Mouse (Mus musculus) thymus, postnatal 36 days (tissue): ENCODE results near the gene Ralgds.
"Not testable (repeated sequence)": the region's sequence is repeated elsewhere in the genome, so short reads cannot be mapped to it uniquely, and the experiment has no call there.

ENCODE experiments used
- DNase-seq, 2 experiments: peaks; one replicate each; pipeline ENCODE4 v3.0.0; 2022; ENCODE audit warnings: mixed read lengths in 2 of 2

Ralgds gene

DNA sequence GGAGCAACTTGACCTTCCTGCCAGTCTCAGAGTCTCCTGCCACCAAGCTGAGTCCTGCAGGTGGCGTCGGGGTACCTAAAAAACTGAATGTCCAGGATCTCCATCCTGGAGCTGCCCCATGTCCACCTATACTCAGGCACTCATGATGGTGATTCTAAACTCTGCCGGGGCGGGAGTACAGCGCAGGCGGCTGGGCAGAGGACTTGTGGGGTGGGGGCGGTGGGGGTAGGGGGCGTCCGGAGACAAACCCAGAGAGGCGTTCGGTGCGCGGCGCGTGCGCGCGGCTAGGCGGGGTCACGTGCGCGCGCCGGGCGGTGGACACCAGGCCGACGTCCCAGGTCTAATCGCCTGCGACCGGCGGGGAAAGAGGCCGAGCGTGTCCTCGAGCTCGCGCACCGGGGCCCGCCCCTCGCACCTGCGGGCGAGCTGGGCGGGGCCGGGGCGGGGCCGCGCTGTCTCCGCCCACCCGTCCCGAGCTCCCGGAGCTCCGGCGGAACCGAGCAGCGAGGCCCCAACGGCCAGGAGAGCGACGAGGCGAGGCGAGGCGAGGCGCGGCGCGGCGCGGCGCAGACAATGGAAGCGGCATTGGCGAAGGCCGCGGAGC is at the start of gene Ralgds:
TSS of gene Ralgds (plus strand) at position 328 of the 604 bp plus-strand sequence.
- peak; percentile 64 to 71 for DNase-seq

DNA sequence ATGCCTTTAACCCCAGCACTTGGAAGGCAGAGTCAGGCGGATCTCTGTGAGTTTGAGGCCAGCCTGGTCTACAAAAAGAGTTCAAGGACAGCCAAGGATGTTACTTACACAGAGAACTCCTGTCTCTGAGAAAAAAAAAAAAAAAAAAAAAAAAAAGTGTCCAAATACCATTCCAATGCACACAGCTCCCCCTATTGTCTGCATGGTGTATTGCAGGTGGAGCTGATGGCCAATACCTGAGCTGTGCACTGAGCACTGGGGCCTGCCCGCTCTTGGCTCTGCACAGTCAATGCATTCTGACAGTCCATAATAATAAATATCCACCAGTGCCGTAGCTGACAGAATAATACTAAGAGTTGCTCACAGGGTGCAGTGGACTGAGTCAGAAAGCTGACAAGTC is 49.0 kb upstream of the Ralgds start:
- DNase-seq: peak; percentile 65 to 68

DNA sequence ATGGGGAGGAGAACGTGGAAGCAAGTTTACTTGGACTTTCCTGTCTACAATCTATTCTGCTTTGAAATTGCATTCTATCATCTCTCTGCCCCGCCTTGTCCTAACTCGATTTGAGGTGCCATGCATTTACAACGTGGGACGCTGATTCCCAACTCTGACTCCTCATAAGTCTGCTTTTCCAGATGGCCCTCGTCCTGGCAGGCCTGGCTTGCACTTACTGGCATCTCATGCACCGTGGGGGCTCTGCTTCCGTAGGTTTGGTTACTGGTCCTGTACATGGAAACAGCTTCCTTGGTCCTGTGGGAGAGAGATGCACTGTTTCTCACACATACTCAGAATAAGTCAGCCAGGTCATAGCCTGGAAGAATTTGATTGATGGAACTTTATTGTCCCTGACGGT is 48.0 kb upstream of the Ralgds start:
- DNase-seq: no peak

DNA sequence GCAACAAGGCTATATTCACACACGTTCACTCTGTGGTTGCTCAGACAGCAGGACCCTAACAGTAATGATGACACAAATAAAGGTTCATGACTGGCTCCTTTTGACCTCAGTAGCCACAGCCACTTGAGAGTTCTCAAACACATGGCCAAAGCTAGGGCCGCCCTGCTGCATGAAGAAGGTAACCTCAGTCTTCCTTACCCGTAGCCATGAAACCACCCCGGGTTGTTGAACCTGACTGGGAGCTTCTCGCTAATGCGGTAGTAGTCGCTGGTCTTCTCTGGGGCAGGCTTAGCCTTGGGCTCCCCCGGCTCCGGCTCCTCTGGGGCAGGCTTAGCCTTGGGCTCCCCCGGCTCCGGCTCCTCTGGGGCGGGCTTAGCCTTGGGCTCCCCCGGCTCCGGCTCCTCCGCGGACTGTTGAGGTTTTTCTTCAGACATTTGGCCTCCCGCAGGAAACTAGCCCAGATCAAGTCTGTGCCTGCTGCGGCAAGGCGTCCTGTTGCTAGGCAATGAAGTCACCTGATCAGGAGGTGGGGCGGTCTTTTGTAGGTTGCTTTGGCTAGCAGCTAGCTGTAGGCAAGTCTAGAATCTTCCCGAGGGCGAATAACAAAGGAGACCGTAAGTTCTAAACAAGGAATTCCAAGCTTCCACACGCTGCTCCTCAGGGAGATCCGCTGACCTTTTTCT is 46.9 kb upstream of the Ralgds start, which contains the start of gene 1700007K13Rik:
TSS of gene 1700007K13Rik (minus strand) at position 497 of the 683 bp plus-strand sequence.
- DNase-seq: peak; percentile 48 to 66

DNA sequence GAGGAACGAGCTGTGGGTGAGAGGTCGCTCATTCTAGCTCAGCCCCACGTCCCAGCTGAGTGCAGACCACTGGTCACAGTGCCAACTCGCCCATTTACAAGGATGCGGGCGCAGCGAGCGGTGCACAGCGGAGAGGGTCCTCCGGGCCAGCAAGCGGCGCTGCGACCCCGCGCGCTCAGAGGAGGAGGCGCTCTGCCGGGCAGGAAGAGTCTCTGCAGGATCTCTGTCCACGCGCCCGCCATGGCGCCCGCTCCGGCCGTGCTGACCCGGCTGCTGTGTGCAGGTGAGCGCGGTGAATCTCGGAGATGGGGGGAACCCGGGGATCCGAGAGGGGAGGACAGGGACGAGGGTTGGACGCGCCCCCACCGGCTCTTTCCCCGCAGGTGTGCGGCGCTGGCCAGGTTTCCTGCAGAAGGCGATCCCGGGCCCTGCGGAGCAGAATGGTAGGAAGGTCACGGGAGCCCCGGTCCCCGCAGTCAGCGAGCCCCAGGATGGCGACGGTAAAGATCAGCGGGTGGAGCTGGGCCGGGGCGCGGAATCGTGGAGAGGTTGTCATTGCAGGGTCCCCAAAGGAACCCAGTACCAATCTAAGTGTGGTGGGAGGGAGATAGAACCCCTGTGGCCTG is 45.0 kb upstream of the Ralgds start, which contains the start of gene Mrps2:
TSS of gene Mrps2 (plus strand) at position 207 of the 626 bp plus-strand sequence.
- peak; percentile 79 to 81 for DNase-seq

DNA sequence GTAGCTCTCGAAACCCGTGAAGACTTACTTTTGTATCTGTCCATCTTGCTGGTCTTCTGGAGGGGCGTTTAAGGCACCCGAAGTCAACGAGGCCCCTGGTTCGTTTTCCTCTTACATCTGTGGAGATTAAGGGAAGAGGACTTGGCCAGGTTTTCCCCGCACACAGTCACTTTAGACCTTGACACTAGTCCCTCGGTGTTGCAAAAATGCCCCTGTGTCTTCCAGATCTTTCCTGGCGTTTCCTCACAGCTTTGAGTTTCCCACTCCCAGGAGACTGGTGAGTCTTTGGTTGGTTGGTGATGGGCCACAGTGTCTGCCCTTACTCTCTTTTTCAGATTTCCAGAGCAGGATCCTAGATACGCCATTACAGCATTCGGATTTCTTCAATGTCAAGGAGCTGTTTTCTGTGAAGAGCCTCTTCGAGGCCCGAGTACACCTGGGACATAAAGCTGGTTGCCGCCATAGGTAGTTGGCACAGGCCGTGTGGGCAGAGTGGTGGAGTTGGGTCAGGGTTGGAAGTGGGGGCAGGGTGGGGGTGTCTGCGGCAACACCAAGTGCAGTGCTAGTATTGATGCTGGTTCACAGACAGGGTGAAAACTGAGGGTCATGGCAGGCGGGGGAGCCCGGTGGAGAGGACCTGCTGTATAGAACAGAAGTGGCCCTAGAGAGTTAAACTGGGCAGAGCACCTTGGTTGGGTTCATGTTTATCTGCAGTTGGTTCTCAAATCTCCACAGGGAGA is 44.3 kb upstream of the Ralgds start:
- DNase-seq: no peak

DNA sequence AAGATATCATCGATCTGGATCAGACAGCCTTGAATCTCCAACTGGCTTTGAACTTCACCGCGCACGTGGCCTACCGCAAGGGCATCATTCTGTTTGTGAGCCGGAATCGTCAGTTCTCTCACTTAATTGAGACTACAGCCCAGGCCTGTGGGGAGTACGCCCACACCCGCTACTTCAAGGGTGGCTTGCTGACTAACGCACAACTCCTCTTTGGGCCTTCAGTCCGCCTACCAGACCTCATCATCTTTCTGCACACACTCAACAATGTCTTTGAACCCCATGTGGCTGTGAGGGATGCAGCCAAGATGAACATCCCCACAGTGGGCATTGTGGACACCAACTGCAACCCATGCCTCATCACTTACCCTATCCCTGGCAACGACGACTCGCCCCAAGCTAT is 43.5 kb upstream of the Ralgds start:
- no peak for DNase-seq

DNA sequence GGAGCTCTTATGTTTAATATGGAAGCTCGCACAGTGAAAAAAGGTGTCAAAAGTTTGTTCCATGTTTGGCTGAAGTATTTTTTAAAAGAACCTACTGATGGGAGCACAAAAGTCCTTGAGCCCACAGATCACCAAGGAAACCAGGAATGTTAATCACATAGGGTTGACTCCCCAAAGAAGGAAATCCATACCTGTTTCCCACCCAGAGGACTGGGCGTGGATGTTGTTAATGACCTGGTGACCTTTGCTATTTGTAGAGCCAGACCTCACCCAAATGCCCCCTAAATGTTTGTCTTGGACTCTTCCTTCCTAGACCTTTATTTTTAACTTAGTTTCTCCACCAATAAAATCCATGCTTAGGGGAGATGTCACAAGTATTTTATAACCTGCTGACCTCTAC is 42.3 kb upstream of the Ralgds start:
- DNase-seq: no peak

DNA sequence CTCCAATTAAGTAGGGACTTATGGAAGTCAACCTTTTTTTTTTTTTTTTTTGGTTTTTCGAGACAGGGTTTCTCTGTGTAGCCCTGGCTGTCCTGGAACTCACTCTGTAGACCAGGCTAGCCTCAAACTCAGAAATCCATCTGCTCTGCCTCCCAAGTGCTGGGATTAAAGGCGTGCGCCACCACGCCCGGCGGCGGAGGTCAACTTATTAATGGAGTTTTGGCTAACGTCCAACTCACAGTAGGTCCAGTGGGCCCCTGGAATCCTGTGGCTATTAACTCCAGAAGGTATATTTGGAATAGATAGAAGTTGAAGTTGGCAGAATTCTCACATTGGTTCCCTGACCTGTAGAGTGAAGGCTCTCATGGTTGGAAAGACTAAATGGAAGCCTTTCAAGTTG is 40.9 kb upstream of the Ralgds start:
- not testable (repeated sequence) for DNase-seq

DNA sequence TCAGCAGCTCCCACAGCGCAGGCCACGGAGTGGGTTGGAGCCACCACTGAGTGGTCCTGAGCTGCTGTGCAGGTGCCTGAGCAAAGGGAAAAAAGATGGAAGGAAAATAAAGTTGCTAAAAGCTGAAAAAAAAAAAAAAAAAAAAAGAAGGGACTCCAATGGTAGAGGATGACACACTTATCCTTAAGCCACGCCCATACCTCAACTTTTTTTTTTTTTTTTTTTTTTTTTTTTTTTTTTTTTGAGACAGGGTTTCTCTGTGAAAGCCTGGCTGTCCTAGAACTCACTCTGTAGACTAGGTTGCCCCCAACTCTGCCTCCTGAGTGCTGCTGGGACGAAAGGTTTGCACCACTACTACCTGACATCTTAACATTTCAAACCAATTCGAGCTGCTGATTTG is 34.9 kb upstream of the Ralgds start:
- not testable (repeated sequence) for DNase-seq

DNA sequence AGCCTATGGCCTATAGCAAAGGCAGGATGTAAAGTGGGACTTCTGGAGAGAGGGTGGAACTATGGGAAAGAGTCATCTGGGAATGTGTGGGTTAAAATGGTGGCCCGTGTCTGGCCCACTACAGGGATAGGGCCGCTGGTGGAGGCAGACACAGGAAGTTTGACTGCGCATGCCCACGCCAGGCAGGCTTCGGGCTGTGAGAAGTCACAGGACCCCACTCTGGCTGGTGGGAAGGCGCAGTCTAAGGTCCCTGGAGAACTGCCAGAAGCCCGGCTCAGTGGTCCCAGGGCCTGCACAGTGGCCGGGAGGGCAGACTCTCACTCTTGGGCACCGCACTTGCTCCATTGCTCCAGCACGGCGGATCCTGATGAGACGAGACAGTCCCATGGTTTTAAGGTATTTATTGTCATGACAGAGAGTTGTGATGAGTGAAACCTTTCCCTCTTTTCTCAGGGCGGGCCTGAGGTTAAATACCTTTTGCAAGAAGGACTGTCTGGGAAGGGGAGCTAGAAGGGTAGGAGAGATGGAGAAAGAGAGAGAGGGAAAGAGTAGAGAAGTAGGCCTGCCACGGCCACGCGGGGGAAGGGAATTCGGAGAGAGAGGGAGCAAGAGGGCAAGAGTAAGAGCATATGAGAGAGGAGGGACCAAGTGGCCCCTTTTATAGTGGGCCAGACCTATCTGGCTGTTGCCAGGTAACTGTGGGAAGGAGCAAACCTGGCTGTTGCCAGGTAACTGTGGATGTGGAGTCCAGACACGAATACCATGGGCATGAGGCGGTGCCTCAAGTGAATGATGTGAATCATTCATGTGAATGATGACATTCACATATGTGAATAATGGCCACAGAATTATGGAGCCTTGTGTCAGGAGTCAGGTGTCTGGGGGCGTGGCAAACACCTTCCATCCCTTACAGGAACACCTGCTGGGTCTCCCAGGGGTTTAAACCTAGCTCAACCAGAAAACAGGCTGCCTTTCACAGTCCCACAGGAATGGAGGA is 33.4 kb upstream of the Ralgds start:
- DNase-seq: no peak

DNA sequence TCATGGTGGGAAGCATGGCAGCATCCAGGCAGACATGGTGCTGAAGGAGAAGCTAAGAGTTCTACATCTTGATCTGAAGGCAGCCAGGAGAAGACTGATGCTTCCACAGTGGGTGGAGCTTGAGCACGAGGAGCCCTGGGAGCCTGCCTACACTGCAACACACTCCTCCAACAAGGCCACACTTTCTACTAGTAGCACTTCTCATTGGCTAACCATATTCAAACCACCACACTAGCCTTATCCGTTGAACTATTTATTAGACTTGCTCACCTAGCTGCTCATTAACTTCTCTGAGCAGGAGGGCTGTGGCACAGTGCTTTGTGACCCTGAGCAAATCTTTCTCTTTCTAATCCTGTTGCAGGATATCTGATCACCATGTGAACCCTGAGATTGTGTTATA is 29.1 kb upstream of the Ralgds start:
- DNase-seq: no peak

DNA sequence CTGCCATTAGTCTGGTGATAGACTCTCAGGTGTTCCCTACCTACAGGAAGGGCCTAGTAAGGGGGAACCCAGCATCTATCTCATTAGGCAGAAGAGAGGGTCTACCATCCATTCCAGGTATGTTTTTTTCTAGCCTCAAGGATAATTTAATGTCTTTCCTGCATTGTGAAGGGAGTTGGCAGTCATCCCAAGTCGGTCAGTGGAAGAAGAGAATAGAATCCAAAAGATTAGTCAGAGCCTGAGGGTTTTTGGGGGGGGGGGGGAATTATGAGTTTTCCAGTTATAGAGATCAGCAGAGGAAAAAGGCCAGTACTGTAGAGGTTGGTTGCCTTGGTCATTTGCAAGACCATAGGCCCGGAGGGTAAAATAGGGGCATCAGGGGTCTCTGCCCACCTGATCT is 18.4 kb upstream of the Ralgds start:
- no peak for DNase-seq

DNA sequence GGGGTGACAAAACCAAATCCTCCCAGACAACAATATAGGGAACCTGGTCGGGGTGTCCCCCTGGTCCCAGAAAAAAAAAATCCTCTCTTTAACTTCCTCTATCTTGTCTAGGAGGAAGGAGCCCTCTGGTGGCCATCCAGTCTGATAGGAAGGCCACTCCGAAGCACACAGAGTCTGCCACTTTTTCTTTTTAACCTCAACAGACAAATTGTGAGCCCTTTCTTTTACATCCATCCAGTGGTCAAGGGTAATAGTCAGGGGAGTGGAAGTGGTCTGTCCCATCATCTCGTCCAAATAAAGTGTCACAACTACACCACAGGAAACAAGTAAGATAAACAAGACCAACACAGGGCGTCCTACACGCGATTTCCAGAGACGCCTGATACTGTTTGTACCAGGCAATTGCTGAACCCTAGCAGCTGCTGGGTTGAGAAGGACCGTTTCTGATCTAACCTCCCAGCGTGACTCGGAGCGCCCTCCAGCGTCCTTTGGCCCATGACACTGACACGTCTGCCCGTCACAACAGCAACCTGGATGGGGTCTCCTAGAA is 17.6 kb upstream of the Ralgds start:
- DNase-seq: no peak

DNA sequence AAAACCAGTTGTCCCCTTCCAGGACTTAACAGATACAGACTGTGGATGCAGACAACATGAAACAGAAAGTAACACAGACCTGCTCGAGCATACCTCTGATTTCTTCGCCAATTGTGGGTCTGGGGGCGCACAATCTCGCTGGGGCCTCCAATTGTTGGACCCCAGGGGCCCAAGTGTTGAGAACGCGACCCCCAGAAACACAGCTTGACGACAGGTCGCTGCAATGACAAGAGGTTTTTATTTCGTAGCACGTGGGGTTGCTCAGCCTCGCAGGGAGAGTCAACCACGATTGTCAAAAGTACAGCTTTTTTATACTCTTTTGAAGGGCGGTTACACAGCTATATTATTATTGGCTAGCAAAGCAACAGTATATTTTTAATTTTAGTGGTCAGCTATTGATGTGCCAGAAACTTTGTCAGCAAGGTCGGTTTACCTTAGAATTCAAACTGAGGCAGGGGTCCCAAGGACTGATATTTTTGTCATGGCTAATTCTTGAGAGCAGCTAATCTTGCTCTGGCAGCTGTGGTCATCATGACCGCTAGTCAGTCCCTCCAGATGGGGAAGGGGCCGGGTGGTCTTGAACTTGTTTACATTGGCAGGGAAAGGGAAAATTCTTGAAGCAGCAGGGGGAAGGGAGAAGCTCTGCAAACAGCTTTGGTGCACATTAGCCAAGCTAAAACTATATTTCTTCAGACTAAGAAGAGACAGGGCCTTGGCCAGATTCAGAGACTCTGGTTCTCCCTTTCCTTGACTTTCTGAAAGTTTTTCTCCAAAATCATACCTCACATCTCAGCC is 16.9 kb upstream of the Ralgds start:
- no peak for DNase-seq

DNA sequence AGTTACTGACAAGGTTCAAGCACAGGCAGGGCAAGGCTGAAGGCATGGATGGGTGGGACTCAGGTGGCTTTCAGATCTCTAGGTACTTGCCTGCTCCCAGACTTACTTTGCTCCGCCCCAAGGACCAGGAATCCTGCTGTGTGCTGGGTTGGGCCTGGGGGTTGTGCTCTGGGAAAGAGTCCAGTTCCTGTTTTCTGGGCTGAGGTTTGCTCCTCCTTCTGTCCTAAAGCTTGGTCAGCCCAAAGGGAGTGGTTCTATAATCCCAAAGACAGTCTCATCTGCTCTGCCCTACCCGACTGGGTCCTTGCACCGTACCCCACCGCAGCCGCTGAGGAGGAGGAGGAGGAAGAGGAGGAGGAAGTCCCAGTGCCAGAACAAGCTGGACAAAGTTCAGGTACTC is 16.3 kb upstream of the Ralgds start, which contains the start of gene Gbgt1:
TSS of gene Gbgt1 (plus strand) at position 221 of the 400 bp plus-strand sequence.
- no peak for DNase-seq

DNA sequence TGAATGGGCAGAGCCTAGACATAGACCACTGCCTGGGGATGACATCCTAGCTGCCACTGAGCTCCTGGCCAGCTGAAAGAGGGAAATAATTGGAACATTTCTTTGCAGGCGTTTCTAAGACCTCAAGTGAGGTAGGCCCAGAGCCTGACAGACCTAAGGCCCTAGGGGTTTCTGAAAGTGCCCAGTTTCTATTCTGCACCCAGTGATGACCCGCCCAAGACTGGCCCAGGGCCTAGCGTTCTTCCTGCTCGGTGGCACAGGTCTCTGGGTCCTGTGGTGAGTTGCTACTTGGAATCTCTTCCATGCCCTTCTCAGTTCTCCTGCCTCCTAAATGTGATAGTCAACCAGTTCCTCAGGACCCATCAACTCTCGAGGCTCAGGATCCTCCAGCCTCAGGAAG is 15.4 kb upstream of the Ralgds start:
- no peak for DNase-seq

DNA sequence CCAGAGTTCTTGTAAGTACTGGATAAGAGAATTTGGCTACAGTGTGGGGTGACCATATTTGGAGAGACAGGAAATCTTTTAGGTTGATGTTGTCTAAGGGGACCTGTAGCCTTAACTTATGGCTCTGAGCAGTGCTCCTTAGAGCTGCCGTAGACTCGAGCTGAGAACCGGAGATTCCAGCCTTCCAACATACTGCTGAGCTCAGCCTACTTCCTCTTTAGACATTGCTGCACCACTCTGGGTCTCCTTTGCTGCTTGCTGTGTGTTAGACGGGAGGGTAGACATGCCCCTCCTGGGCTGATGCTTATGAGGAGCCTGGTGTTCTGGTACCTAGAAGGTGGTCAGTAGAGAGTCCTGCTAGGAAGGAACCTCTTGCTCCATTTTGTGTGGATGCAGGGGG is 14.5 kb upstream of the Ralgds start:
- no peak for DNase-seq

DNA sequence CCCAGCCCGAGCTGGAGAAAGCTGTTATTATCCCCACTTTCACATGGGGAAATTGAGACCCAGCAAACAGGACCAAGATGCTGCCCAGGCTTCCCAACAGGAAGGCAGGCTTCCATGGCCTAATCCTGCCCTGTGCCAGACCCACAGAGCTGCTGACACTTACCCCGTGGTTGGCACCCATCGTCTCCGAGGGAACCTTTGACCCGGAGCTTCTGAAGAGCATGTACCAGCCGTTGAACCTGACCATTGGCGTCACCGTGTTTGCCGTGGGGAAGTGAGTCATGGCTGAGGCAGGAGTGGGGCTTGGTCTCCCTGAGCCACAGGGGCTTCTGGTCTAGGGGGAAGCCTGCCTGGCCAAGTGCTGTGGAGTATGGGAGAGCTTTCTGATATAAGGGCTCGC is 9.9 kb upstream of the Ralgds start:
- no peak for DNase-seq

DNA sequence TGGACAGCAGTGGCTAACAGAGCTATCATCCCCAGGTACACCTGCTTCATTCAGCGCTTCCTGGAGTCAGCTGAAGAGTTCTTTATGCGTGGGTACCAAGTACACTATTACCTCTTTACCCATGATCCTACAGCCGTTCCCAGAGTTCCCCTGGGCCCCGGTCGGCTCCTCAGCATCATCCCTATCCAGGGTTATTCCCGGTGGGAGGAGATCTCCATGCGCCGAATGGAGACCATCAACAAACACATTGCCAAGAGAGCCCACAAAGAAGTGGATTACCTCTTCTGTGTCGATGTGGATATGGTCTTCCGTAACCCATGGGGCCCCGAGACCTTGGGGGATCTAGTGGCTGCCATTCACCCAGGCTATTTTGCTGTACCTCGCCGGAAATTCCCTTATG is 8.2 kb upstream of the Ralgds start:
- no peak for DNase-seq

DNA sequence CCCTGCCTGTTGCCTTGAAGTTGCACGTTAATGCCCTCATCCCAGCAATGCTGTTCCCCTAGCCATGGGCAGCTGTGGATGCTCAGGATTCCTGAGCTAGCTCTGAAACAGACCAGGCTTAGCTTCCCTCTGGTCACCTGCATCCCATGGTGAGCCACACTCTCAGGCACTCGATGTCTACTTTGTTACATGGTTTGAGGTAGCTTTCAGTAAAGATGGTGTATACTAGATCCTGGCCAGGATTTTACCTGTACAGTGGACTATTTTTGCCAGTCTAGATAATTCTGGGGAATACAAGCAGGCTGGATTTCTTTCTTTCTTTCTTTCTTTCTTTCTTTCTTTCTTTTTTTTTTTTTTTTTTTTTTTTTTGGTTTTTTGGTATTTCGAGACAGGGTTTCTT is 7.1 kb upstream of the Ralgds start, which contains the start of gene Gm10134:
TSS of gene Gm10134 (plus strand) at position 301 of the 400 bp plus-strand sequence.
- DNase-seq: no peak
